Mouse (Mus musculus) spleen, adult 2 months (tissue): Measurements from ENCODE around the gene Notum. TPM values are rescaled to one million over a fixed set of nuclear protein-coding genes. Genes with fewer than 3 reads are reported as not detected.
"Not testable (repeated sequence)": the region's sequence is repeated elsewhere in the genome, so short reads cannot be mapped to it uniquely, and the experiment has no call there.

Experiments
- DNase-seq, 2 experiments: peaks; one replicate each; pipeline versions ENCODE4 v3.0.0 to v3.0.0-alpha.2; 2012 to 2021; ENCODE audit warnings: low spot score in 2 of 2, low read depth in 1 of 2
- H3K27ac ChIP-seq: fragments of 200-500 bp; 2 replicates; pipeline ENCODE4 v1.5.1; 2012; ENCODE audit warnings: low read length, inconsistent platforms; ENCODE audit not compliant: insufficient read depth
- H3K27me3 ChIP-seq: fragments of 200-500 bp; 2 replicates; pipeline ENCODE4 v1.6.1; 2012; ENCODE audit warnings: mild to moderate bottlenecking, moderate library complexity, low read length, inconsistent platforms; ENCODE audit not compliant: control insufficient read depth, insufficient read depth
- H3K36me3 ChIP-seq: fragments of 200-500 bp; 2 replicates; pipeline ENCODE4 v1.6.1; 2012; ENCODE audit warnings: mild to moderate bottlenecking, low read length, inconsistent platforms; ENCODE audit not compliant: control insufficient read depth, insufficient read depth
- H3K4me1 ChIP-seq: fragments of 200-500 bp; 2 replicates; pipeline ENCODE4 v1.6.1; 2011; ENCODE audit warnings: inconsistent platforms; ENCODE audit not compliant: control insufficient read depth, insufficient read depth, insufficient read length
- H3K4me3 ChIP-seq: fragments of 200-500 bp; 2 replicates; pipeline ENCODE4 v1.5.1; 2011; ENCODE audit warnings: mild to moderate bottlenecking, inconsistent platforms; ENCODE audit not compliant: insufficient read depth, insufficient read length; ENCODE audit errors: extremely low read depth
- CTCF ChIP-seq: fragments of 200-500 bp; IDR thresholded peaks from 2 replicates; pipeline ENCODE4 v1.5.1; 2011; ENCODE audit warnings: mild to moderate bottlenecking, inconsistent platforms; ENCODE audit not compliant: insufficient read depth, insufficient read length, insufficient replicate concordance; ENCODE audit errors: extremely low read depth
- POLR2A ChIP-seq: fragments of 200-500 bp; IDR thresholded peaks from 2 replicates; pipeline ENCODE4 v1.6.1; 2011; ENCODE audit warnings: low read depth, low read length, inconsistent platforms
- WGBS: fragments of 180-500 bp; shearing (Covaris S2); methylation state at CpG from one replicate; pipeline ENCODE4 v1.1.7; 2018; 5-methylcytosine and 5-hydroxymethylcytosine counted together
- polyA plus RNA-seq: library from polyadenylated mRNA; depleted of rRNA; stranded (reverse); fragments of >200 nt; gene quantifications from 2 replicates; pipeline ENCODE4 v1.2.3, GENCODE M21; 2012

Notum gene
- polyA plus RNA-seq, 1 experiment, result 0.08 TPM

- 87% methylated on average over 5 of the region's 5 CpGs for WGBS
- DNase-seq, result no peak
- H3K36me3 ChIP-seq, result peaks cover 18% of the 10 kb centered on the region
- H3K27ac ChIP-seq, result no peak overlapping the region
- TF ChIP-seq CTCF (no peak), POLR2A (no peak)
- H3K4me1 ChIP-seq, result no peaks in the 10 kb centered on the region
- H3K27me3 ChIP-seq, result no peaks in the 10 kb centered on the region
- H3K4me3 ChIP-seq, result no peak overlapping the region
These were observed 21.7 kb upstream of the Notum start for GRCm38 (mm10) chr11:120682683-120683082.

DNA sequence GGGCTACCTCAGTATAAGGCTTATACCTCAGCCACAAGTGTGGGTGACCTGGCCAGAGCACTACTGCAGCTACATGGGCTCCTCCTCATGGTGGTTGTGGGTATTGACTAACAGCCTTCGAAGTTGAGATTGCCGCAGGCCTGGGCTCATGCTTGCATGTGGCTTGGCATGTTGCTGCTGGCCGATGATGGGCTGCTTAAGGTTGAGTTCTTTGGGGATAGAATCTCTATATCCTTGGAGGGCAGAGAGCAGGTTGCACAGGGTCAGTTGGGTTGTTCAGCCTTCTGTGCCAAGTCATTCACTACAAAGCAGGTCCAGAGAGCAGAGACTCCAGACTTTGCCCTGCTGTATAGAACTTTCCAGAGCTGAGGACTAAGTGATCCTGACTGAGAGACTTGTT is 18.9 kb upstream of the Notum start:
- H3K27me3 ChIP-seq, result no peaks in the 10 kb centered on the region
- no peak overlapping the region for H3K4me3 ChIP-seq
- peak; percentile 22; the same call in 1 of the 2 replicates for TF ChIP-seq CTCF
- TF ChIP-seq POLR2A, result no peak
- H3K4me1 ChIP-seq, result 0 out of 2 replicates have a peak, but pooled peaks cover 2% of the 10 kb centered on the region
- WGBS, result 75% methylated on average over 3 of the region's 3 CpGs
- peak in 1 of 2 experiments; percentile 28 for DNase-seq
- H3K36me3 ChIP-seq, result peaks cover 9% of the 10 kb centered on the region
- H3K27ac ChIP-seq, result no peak overlapping the region

DNA sequence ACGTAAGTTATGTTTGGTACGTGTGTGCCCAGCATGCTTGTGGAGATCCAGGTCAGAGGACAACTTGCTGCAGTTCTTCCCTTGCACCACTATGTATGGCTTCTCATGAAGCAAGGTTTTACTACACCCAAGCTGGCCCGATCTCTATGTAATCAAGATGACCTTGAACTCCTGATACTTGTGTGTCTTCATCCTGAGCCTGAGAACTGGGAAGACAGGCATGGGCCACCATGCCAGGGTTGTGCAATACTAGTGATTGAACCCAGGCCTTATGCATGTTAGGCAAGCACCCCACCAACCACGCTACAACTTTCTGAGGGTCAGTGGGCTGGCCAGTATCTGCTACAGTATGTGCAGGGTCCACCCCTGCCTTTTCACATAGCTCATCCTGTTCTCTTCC is 16.0 kb upstream of the Notum start:
- Histone ChIP-seq H3K36me3 (peaks cover 3% of the 10 kb centered on the region), H3K27ac (no peak overlapping the region), H3K27me3 (no peaks in the 10 kb centered on the region), H3K4me3 (no peak overlapping the region), H3K4me1 (peaks cover 6% of the 10 kb centered on the region; the same call in 1 of the 2 replicates)
- 91% methylated on average over 4 of the region's 4 CpGs for WGBS
- TF ChIP-seq POLR2A (no peak), CTCF (no peak)
- no peak for DNase-seq

GRCm38 (mm10) chr11:120675875-120676274 is 14.9 kb upstream of the Notum start:
- H3K27ac ChIP-seq, H3K36me3 ChIP-seq, H3K27me3 ChIP-seq, DNase-seq, H3K4me3 ChIP-seq, H3K4me1 ChIP-seq: not testable (repeated sequence)
- WGBS, result 67% methylated on average over 5 of the region's 5 CpGs

GRCm38 (mm10) chr11:120673594-120674122 is 12.7 kb upstream of the Notum start:
- TF ChIP-seq CTCF, result no peak
- no peak for TF ChIP-seq POLR2A
- Histone ChIP-seq H3K4me1 (peaks cover 6% of the 10 kb centered on the region; the same call in 1 of the 2 replicates), H3K27ac (peak overlapping the region; percentile 93), H3K27me3 (no peaks in the 10 kb centered on the region), H3K4me3 (peak overlapping the region; percentile 81), H3K36me3 (peaks cover 3% of the 10 kb centered on the region)
- DNase-seq, result no peak
- 31% methylated on average over 12 of the region's 12 CpGs for WGBS

- peak within 1 kb of the TSS; percentile 81 for H3K4me3 ChIP-seq
- H3K27ac ChIP-seq, result peak within 1 kb of the TSS; percentile 93
- H3K4me1 ChIP-seq, result peaks cover 6% of the 10 kb centered on the region; the same call in 1 of the 2 replicates
- H3K27me3 ChIP-seq, result no peaks in the 10 kb centered on the region
- H3K36me3 ChIP-seq, result no peaks in the 10 kb centered on the region
- 1% methylated on average over 82 of the region's 83 CpGs for WGBS
- no peak for TF ChIP-seq CTCF
- peak; percentile 49; the same call in 1 of the 2 replicates for TF ChIP-seq POLR2A
- DNase-seq, result peak; percentile 91 to 95
These were observed 12.0 kb upstream of the Notum start, which contains the start of gene Aspscr1 for GRCm38 (mm10) chr11:120672687-120673593. Aspscr1 (plus strand) TSS chr11:120672973.

DNA sequence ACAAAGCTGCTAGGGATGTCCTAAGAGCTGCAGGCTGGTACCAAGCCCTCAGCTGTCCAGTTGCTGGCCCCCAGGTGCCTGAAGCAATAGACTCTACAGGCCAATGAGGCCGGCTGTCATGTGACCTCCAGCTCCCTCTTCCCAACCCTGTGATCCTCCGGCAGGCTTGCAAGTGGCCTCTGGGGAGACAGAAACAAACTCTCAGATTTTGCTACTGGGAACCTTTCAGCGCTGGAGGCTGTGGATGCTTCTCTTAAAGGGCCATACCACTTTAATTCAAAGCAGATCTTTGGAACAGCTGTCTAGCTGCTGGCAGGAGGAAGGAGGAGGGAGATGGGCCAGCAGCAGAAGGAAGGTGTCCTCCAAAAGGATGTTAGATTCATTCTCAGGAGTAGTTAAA is 5.6 kb upstream of the Notum start:
- Histone ChIP-seq H3K27me3 (0 out of 2 replicates have a peak, but pooled peaks cover 2% of the 10 kb centered on the region), H3K36me3 (no peaks in the 10 kb centered on the region), H3K27ac (no peak overlapping the region), H3K4me3 (no peak overlapping the region), H3K4me1 (no peaks in the 10 kb centered on the region)
- 73% methylated on average over 3 of the region's 3 CpGs for WGBS
- no peak for DNase-seq
- TF ChIP-seq POLR2A (no peak), CTCF (no peak)
